In genomic region chr7:25197384-25198018, GRCm38 (mm10) we compare ENCODE assay signal across 8 mouse cellular contexts. TPM values are rescaled to one million over a fixed set of nuclear protein-coding genes. Genes with fewer than 3 reads are reported as not detected.
DNase-seq lines count a peak whose midpoint lies in the region; ATAC-seq and TF ChIP-seq lines count a peak whose summit lies in the region.
"Had no signal": no experiment of that assay in that cellular context is flagged by ENCODE, and none has a peak within 500 bp of the region (broad histone marks: within the 10 kb centered on the region; RNA-seq: fewer than 3 reads in every experiment).

No protein-coding gene starts in this region.

- no peaks in the 10 kb centered on the region for H3K9me3 ChIP-seq in kidney, postnatal 0 days (replicated peaks; ENCODE audit: low read length)

- no peak for TF ChIP-seq CTCF in Patski (IDR thresholded peaks at IDR 0.05)
- TF ChIP-seq CTCF in kidney, postnatal 0 days (IDR thresholded peaks at IDR 0.05; ENCODE audit: low read depth) = no peak

- no peaks in the 10 kb centered on the region for H3K4me1 ChIP-seq in kidney, postnatal 0 days (replicated peaks; ENCODE audit: insufficient read depth, low read length)

- DNase-seq in kidney, adult 9 months = peak; percentile 17
- no peak for DNase-seq in kidney, adult 11 months
- DNase-seq in Patski (ENCODE audit: low read depth, low spot score) = no peak
- DNase-seq in kidney, postnatal 0 days (ENCODE audit: low spot score) = peak; percentile 33
- no peak for DNase-seq in left cerebral cortex, postnatal 14 days (ENCODE audit: low spot score in 2 of 2)
- DNase-seq in left cerebral cortex, postnatal 25 days (ENCODE audit: low spot score in 2 of 2) = no peak

- H3K9ac ChIP-seq in kidney, postnatal 0 days (ENCODE audit: low read depth, low read length) = no peak overlapping the region

- 0 out of 2 replicates have a peak, but pooled peaks cover 4% of the 10 kb centered on the region for H3K36me3 ChIP-seq in kidney, postnatal 0 days (ENCODE audit: insufficient read depth, low read length)

- intact Hi-C loops in left cerebral cortex, postnatal 14 days (cut with DNase I) = no loop called here
- intact Hi-C loops in left cerebral cortex, postnatal 25 days (cut with DNase I) = no loop called here

- 51% methylated on average over 10 of the region's 10 CpGs for WGBS in kidney, postnatal 0 days

- peak; percentile 76 for ATAC-seq in Patski
- ATAC-seq in kidney, postnatal 0 days (replicated peaks; ENCODE audit: low FRiP score, low read depth) = 0 out of 2 replicates have a peak, but pooled peaks have one; percentile 46
- ATAC-seq in monocyte, adult 5-6 weeks (replicated peaks; ENCODE audit: insufficient number of reproducible peaks, low FRiP score, low TSS enrichment, poor library complexity, severe bottlenecking) = peak; percentile 45

- CTCF ChIA-PET in Patski (lab: Charles Lee) = interaction anchor here (1.1 kb wide), 1 partner anchor 10 kb away, joined by 4 read pairs; no protein-coding TSS in a partner anchor

- H3K4me3 ChIP-seq in kidney, postnatal 0 days (replicated peaks; ENCODE audit: low read depth, low read length) = no peak overlapping the region

- H3K27me3 ChIP-seq in Patski = peaks cover 7% of the 10 kb centered on the region
- H3K27me3 ChIP-seq in kidney, postnatal 0 days (ENCODE audit: insufficient read depth, low read length) = no peaks in the 10 kb centered on the region

- no peak overlapping the region for H3K27ac ChIP-seq in kidney, postnatal 0 days
- H3K27ac ChIP-seq: macrophage had no signal

- POLR2A ChIA-PET in Patski (lab: Charles Lee) = no interaction called here

- in situ Hi-C loops in Patski (cut with MboI; ENCODE audit: low pct_unique_long_range_greater_than_20kb) = loop anchor here (25.0 kb wide), 1 partner anchor 390 kb away; no protein-coding TSS in a partner anchor

- no peak overlapping the region for H3K4me2 ChIP-seq in kidney, postnatal 0 days (ENCODE audit: low read length)

RNA-seq across cellular contexts. Expression of gene Pou2f2, which starts 18.0 kb away (rescaled TPM):
- polyA plus RNA-seq in Patski (2021) = 0.09 TPM
- polyA plus RNA-seq in kidney, postnatal 0 days (2015; fragmentation: Nextera tagmentation; extraction: Ambion mirVana) = 0.45 and 0.59 TPM in 2 replicates
- 35.8 to 70.4 TPM (median 38.0 TPM) in 3 replicates for total RNA-seq in monocyte, adult 5-6 weeks (2017)
- total RNA-seq in left cerebral cortex, postnatal 14 days (2021) = 10 to 100 TPM; 11.5 to 13.0 TPM
- 10 to 100 TPM; 11.8 to 13.7 TPM for total RNA-seq in left cerebral cortex, postnatal 25 days (2021)

RNA-seq across cellular contexts. Expression of gene Dedd2, which starts 22.9 kb away (rescaled TPM):
- polyA plus RNA-seq in Patski (2021) = 18.1 TPM
- 13.9 and 15.6 TPM in 2 replicates for polyA plus RNA-seq in kidney, postnatal 0 days (2015; fragmentation: Nextera tagmentation; extraction: Ambion mirVana)
- total RNA-seq in monocyte, adult 5-6 weeks (2017) = 75.0 to 94.7 TPM (median 76.7 TPM) in 3 replicates
- 10 to 100 TPM; 25.0 to 26.0 TPM for total RNA-seq in left cerebral cortex, postnatal 14 days (2021)
- 10 to 100 TPM; 24.1 to 25.4 TPM for total RNA-seq in left cerebral cortex, postnatal 25 days (2021)

RNA-seq across cellular contexts. Expression of gene Zfp526, which starts 23.7 kb away (rescaled TPM):
- 7.6 TPM for polyA plus RNA-seq in Patski (2021)
- polyA plus RNA-seq in kidney, postnatal 0 days (2015; fragmentation: Nextera tagmentation; extraction: Ambion mirVana) = 1.9 and 2.1 TPM in 2 replicates
- total RNA-seq in monocyte, adult 5-6 weeks (2017) = 2.4 to 9.8 TPM (median 2.6 TPM) in 3 replicates
- total RNA-seq in left cerebral cortex, postnatal 14 days (2021) = 10 to 100 TPM in 1 of 2 experiments, 1 to 10 TPM in 1; 9.2 to 10.3 TPM
- total RNA-seq in left cerebral cortex, postnatal 25 days (2021) = 10 to 100 TPM in 1 of 2 experiments, 1 to 10 TPM in 1; 10.0 to 11.1 TPM

RNA-seq across cellular contexts. Expression of gene Gsk3a, which starts 40.1 kb away (rescaled TPM):
- polyA plus RNA-seq in Patski (2021) = 93.7 TPM
- polyA plus RNA-seq in kidney, postnatal 0 days (2015; fragmentation: Nextera tagmentation; extraction: Ambion mirVana) = 7.8 and 9.8 TPM in 2 replicates
- 42.8 to 71.0 TPM (median 43.0 TPM) in 3 replicates for total RNA-seq in monocyte, adult 5-6 weeks (2017)
- total RNA-seq in left cerebral cortex, postnatal 14 days (2021) = 100 to 1,000 TPM; 201 to 203 TPM
- 100 to 1,000 TPM; 213 to 224 TPM for total RNA-seq in left cerebral cortex, postnatal 25 days (2021)

RNA-seq across cellular contexts. Expression of gene Erf, which starts 53.1 kb away (rescaled TPM):
- 45.9 TPM for polyA plus RNA-seq in Patski (2021)
- 12.7 and 18.6 TPM in 2 replicates for polyA plus RNA-seq in kidney, postnatal 0 days (2015; fragmentation: Nextera tagmentation; extraction: Ambion mirVana)
- 3.7 to 8.1 TPM (median 7.3 TPM) in 3 replicates for total RNA-seq in monocyte, adult 5-6 weeks (2017)
- 10 to 100 TPM; 68.6 to 70.7 TPM for total RNA-seq in left cerebral cortex, postnatal 14 days (2021)
- 10 to 100 TPM; 65.1 to 75.6 TPM for total RNA-seq in left cerebral cortex, postnatal 25 days (2021)

Comparison
In these comparisons a context has a peak if more than half of its experiments do, and no peak if none do; other contexts are left out.
1. DNase-seq: peak in kidney, adult 9 months (single experiment) and kidney, postnatal 0 days (single experiment); none in kidney, adult 11 months (single experiment), Patski (single experiment), left cerebral cortex, postnatal 14 days (0 of 2) and left cerebral cortex, postnatal 25 days (0 of 2).
2. Peak in every context shown above with its lines, with median percentiles within 50 percentile points of each other: ATAC-seq.